Comparison of ENCODE assay signal across 8 mouse cellular contexts in the genomic region with DNA sequence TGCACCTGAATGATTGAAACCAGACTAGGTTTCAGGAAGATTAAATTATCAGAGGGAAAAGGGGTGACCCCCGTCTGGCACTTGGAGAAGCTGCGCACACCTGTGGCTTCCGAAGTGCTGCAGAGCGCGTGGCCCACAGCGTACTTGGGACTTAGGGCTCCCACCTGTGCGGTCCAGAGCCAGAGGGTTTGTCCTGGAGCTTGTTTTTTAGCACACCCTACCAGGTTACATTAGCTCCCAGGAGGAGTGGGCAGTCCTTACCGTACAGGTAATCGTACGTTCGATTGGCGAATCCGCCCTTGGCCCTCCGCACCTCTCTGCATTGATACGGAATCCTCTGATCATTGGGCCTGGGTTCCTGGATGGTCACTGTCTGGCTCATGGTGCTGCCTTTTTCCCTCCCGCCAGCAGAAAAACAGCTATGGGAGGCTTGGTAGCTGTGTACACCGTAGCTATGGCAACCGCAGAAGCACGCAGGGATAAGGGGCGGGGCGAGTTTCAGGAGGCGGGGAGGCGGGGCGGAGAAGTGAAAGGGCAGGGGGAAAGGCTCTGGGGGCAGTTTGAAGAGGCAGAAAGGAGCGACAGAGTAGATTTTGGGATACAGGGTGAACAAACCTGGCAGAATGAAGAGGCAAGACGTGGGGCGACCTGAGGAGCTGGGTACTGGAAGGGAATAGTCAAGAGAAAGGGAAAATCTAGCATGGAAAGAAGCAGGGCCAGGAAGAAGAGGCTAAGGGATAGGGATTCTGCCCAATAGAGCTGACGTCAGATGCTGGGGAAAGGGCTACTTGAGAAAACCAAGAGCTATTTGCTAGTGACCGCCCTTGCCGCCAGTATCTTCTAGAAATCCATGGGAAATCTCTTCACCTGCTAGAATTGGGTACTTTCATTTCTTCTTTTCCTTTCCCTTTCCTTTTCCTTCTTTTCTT. TPM values are rescaled to one million over a fixed set of nuclear protein-coding genes. Genes with fewer than 3 reads are reported as not detected.
DNase-seq lines count a peak whose midpoint lies in the region; ATAC-seq lines count a peak whose summit lies in the region.

Gene Maats1 (minus strand): TSS at position 748 of the 929 bp plus-strand sequence.

- DNase-seq in ZHBTc4 (ENCODE audit: low read depth, low spot score): peak; percentile 95
- peak; percentile 69 to 77 for DNase-seq in frontal cortex, postnatal 36 days (ENCODE audit: low spot score in 2 of 2)
- peak; percentile 69 to 70 for DNase-seq in layer of hippocampus, postnatal 36 days
- DNase-seq in lung, postnatal 10 days: peak; percentile 92
- peak; percentile 26 for DNase-seq in ovary, postnatal 10 days (ENCODE audit: low spot score)
- peak; percentile 50 for DNase-seq in thymus, postnatal 25 days

- 9% methylated on average over 30 of the region's 30 CpGs for WGBS in hindbrain, embryonic 13.5 days

- H3K4me3 ChIP-seq in hindbrain, embryonic 13.5 days: peak within 1 kb of the TSS; percentile 43

- ATAC-seq in common myeloid progenitor, adult 5-6 weeks (replicated peaks; ENCODE audit: low read depth, poor library complexity, severe bottlenecking): peak; percentile 85
- ATAC-seq in hindbrain, embryonic 13.5 days (ENCODE audit: low FRiP score): peak; percentile 93

- H3K9me3 ChIP-seq in hindbrain, embryonic 13.5 days: no peaks in the 10 kb centered on the region

- H3K27ac ChIP-seq in hindbrain, embryonic 13.5 days: peak within 1 kb of the TSS; percentile 35; the same call in 1 of the 2 replicates

- no peaks in the 10 kb centered on the region for H3K27me3 ChIP-seq in hindbrain, embryonic 13.5 days

- peak within 1 kb of the TSS; percentile 70 for H3K9ac ChIP-seq in hindbrain, embryonic 13.5 days

- peaks cover 10% of the 10 kb centered on the region for H3K4me1 ChIP-seq in hindbrain, embryonic 13.5 days (replicated peaks)

- no peaks in the 10 kb centered on the region for H3K36me3 ChIP-seq in hindbrain, embryonic 13.5 days

- H3K4me2 ChIP-seq in hindbrain, embryonic 13.5 days: peak within 1 kb of the TSS; percentile 73

RNA-seq across cellular contexts. Expression of gene Maats1, which starts in this region (rescaled TPM):
- total RNA-seq in common myeloid progenitor, adult 5-6 weeks (2017): not detected in 2 replicates
- 0.74 and 1.8 TPM in 2 replicates for polyA plus RNA-seq in hindbrain, embryonic 13.5 days (2015; fragmentation: Nextera tagmentation; extraction: Ambion mirVana)
- 1 to 10 TPM in 1 of 2 experiments, under 1 TPM in 1; 0.95 to 1.4 TPM for total RNA-seq in layer of hippocampus, postnatal 36 days (2021)

Comparison
In these comparisons a context has a peak if more than half of its experiments do, and no peak if none do; other contexts are left out.
1. Peak in every context shown above with its lines: DNase-seq, ATAC-seq, H3K4me3 ChIP-seq and H3K27ac ChIP-seq.
2. Peak in ATAC-seq in common myeloid progenitor, adult 5-6 weeks; RNA of the gene not detected or under 1 TPM.
3. DNase-seq: peak in every context shown above with its lines; median percentile 95 in ZHBTc4; 92 in lung, postnatal 10 days; 73 in frontal cortex, postnatal 36 days; 70 in layer of hippocampus, postnatal 36 days; 50 in thymus, postnatal 25 days; 26 in ovary, postnatal 10 days.